Mouse (Mus musculus) effector memory CD4-positive, alpha-beta T cell, adult 7 months (primary cell): Measurements from ENCODE around the gene Nup62cl. TPM values are rescaled to one million over a fixed set of nuclear protein-coding genes. Genes with fewer than 3 reads are reported as not detected.

Source experiments
- polyA plus RNA-seq: library from polyadenylated mRNA; unstranded; fragments of 100-300 nt; shearing (Covaris generic); gene quantifications from one replicate; pipeline ENCODE4 v1.2.1, GENCODE M21; 2017

The Nup62cl gene
- polyA plus RNA-seq: 0.78 TPM

GRCm38 (mm10) chrX:140062135-140062975 is at the start of gene Nup62cl, which contains the start of gene Pih1h3b:
Gene Nup62cl (minus strand): TSS chrX:140062712.
Gene Pih1h3b (plus strand): TSS chrX:140062879.

GRCm38 (mm10) chrX:139997740-139998690 is 64.5 kb downstream of the Nup62cl start, which contains the start of gene Rbm41:
Gene Rbm41 (minus strand): TSS chrX:139998595.

Other genes with a start within 250 kb of the Nup62cl start
- gene Morc4, start 191.0 kb downstream of the Nup62cl start, polyA plus RNA-seq: 0.34 TPM
- 13.5 TPM for gene Rbm41, start 64.1 kb downstream of the Nup62cl start, polyA plus RNA-seq
- gene Pih1h3b, start 167 bp upstream of the Nup62cl start, polyA plus RNA-seq: not detected